Mouse (Mus musculus): Measurements from ENCODE around the gene Myo3a.
"Not testable (repeated sequence)": the region's sequence is repeated elsewhere in the genome, so short reads cannot be mapped to it uniquely, and the experiment has no call there.

Gene Myo3a

DNA sequence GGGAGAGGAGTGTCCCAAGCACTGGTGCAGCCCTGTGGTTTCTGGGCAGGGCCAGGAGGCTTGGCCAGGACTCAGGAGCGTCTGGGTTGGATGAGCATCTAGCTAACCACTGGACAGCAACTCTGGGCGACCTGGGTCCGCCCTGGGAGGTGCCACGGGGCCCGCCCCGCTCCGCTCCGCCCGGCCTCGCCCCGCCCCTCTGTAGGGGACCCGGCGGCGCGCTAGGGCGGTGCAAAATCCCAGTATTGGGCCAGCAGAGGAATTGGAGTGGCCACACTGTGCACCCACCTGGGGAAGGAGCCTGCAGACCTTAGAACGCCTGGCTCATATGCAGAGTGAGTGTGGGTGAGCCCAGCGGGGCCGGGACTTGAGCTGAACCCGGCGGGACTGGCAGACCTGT is at the start of gene Myo3a:
Gene Myo3a (plus strand): TSS at position 196 of the 400 bp plus-strand sequence.
- peak in 1 of 2 experiments; percentile 15 for DNase-seq

- no peak for DNase-seq
These were observed 23.2 kb downstream of the Myo3a start for GRCm38 (mm10) chr2:22250462-22250861.

- DNase-seq = no peak
These were observed 23.7 kb downstream of the Myo3a start for GRCm38 (mm10) chr2:22251045-22251444.

- DNase-seq = no peak
These were observed 28.3 kb downstream of the Myo3a start for GRCm38 (mm10) chr2:22255600-22255999.

GRCm38 (mm10) chr2:22271555-22271954 is 44.3 kb downstream of the Myo3a start:
- DNase-seq = no peak

DNA sequence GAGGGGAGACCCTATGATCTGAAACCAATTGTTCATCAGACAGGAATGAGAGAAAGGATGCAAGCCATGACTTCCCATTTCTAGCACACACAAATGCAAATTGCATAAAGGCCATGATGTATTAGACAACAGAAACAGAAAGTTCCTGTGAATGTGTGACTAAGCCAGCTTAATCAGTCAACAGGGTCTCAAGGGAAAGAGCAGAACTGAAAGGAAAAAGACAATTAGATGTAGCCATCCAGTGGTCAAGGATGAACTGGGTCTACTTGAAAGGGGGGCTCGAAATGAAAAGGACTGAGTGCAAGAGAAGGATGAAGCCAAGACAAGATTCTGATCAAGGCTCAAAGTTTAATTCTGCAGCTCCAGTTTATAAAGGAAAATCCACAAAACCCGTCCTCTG is 58.1 kb downstream of the Myo3a start:
- DNase-seq = no peak

DNA sequence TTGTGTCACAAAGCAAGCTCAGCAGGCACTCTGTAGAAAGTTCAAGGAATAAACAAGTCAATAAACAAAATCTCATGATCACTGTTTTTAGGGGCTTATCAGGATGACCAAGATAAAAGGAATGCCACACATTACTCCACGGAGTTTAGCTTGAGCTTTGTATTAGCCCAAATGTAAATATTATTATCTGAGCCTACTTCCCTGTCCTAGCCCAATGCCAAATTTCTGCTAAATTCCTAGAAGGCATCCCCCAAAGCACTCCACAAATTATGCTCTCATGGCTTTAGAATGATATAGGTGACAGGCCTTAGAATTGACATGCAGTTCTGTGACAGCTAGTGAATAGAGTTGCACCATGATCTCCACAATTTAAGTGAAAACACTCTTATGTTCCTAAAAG is 58.5 kb downstream of the Myo3a start:
- DNase-seq = no peak

DNA sequence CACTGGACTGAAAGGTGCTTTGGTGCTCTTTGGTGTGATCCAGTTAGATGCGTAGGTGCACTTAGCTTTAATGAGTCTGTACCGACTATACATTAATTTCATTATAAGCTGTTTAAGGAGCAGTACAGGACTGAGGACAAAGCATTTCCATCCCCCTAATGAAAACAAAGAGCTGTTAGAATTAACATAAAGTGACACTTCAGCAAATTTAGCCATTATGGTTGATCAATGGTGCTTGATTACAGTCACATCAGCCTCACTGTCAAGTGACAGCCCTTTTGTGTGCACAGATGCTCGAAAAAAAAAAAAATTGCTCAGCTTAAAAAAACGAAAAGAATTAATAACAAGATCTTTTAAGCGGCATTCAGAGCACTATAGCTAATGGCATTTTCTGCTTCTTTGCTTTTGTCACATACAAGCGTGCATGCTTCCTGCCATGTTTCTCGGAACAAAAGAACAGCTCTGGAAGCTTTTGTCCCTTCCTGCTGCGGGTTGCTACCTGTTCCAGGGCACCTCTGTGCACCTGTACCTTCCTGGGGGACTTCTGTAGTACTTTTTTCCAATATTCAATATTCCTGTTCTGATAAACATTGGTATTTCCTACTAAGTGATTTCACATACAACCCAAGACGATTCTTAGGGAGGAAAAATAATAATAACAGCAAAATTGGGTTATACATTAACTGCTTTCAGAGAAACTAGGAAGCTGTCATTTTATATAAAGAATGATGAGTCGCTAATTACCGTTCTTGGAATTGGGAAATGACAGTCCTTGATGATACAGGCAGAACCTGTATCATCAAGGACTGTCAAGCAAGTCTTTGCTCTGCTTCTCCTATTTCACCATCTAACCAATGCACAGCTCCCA is 66.5 kb downstream of the Myo3a start:
- DNase-seq = no peak

DNA sequence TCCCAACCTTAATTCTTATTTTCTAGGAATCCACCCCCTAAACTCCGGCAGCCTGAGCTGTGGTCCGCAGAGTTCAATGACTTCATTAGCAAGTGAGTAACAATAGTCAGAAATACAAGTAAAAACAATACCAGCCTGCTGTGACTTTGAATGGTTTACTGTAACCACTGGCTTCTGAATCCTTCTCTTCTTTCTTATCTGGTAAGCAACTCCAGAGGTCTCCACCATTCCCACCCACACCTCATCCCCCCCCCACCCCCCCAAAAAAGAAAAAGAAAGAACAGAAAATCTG is 67.1 kb downstream of the Myo3a start:
- no peak for DNase-seq

- no peak for DNase-seq
These were observed 70.6 kb downstream of the Myo3a start for GRCm38 (mm10) chr2:22297913-22298312.

DNA sequence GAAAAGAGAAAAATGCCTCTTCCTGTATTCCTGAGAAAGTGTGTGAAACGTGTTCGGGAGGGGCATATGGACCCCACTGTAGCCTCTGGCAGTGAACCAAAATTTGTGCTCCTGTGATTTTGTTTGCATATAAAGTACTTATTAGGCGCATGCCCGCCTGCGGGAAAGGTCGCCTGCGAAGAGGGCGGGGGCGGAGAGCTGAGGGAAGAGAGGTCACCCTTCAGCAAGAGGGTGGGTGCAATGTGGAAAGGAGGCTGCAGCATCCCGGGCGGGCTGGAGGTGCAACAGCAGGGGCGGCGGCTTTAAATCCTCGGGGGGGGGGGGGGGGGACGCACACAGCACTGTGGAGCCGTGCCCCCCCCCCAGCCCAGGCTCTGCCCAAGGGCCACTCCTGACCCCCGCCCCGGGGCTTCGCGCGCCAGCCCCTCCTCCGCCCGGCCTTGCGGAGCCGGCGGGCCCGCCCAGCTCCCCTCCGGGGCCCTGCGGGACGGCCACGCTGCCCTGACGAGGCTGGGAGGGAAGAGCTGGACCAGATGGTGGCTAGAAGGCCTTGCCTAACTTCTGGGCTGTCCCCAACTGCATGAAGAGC is 111.1 kb downstream of the Myo3a start:
- DNase-seq = peak; percentile 5 to 33

GRCm38 (mm10) chr2:22410511-22410910 is 183.2 kb downstream of the Myo3a start:
- DNase-seq = not testable (repeated sequence)

GRCm38 (mm10) chr2:22548421-22548820 is 321.1 kb downstream of the Myo3a start:
- DNase-seq = no peak

DNA sequence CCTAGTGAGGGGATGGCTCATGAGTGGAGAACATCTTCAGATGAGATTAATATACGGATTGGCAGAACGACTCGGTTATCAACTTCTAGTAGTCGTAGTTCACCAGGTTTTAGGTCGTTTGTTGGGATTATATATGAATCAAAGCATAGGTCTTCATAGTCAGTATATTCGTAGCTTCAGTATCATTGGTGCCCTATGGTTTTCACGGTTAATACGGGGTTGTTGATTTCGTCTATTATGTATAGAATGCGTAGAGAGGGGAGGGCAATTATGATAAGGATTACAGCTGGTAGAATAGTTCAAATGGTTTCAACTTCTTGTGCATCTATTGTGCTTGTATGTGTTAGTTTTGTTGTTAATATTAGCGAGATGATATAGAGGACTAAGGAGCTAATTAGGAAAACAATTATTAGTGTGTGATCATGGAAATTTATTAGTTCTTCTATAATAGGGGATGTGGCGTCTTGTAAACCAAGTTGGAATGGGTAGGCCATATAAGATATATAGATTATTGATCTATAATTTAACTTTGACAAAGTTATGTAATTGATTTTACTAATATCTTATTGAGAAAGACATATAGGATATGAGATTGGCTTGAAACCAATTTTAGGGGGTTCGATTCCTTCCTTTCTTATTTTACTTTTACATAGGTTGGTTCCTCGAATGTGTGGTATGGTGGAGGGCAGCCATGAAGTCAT is 360.3 kb downstream of the Myo3a start:
- DNase-seq = not testable (repeated sequence)

- DNase-seq = not testable (repeated sequence)
These were observed 360.9 kb downstream of the Myo3a start for GRCm38 (mm10) chr2:22588170-22588541.

DNA sequence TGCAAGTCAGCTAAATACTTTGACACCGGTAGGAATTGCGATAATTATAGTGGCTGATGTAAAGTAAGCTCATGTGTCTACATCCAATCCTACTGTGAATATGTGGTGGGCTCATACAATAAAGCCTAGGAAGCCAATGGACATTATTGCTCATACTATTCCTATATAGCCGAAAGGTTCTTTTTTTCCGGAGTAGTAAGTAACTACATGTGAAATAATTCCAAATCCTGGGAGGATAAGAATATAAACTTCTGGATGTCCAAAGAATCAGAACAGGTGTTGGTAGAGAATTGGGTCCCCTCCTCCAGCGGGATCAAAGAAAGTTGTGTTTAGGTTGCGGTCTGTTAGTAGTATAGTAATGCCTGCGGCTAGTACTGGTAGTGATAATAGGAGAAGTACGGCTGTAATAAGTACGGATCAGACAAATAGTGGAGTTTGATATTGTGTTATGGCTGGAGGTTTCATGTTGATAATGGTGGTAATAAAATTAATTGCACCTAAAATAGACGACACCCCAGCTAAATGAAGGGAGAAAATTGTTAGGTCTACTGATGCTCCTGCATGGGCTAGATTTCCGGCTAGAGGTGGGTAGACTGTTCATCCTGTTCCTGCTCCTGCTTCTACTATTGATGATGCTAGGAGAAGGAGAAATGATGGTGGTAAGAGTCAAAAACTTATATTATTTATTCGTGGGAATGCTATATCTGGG is 361.5 kb downstream of the Myo3a start:
- DNase-seq = not testable (repeated sequence)

DNA sequence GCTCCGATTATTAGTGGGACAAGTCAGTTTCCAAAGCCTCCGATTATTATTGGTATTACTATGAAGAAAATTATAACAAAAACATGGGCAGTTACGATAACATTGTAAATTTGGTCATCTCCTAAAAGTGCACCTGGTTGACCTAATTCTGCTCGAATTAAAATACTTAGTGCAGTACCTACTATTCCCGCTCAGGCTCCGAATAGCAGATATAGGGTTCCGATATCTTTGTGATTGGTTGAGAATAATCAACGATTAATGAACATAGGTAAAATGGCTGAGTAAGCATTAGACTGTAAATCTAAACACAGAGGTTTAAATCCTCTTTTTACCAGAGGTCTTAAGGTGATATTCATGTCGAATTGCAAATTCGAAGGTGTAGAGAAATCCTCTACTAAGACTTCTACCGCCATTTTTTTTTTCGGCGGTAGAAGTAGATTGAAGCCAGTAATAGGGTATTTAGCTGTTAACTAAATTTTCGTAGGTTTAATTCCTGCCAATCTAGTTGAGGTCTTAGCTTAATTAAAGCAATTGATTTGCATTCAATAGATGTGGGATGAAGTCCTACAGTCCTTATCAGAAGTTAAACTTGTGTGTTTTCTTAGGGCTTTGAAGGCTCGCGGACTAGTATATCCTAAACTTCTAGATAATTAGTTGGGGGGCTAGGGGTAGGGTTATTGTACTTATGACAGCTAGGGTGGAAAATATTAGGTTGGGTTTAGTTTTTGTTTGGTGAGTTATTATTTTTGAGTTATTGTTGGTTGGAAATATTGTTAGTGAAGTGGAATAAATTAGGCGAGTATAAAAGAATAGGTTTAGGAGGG is 362.3 kb downstream of the Myo3a start:
- not testable (repeated sequence) for DNase-seq

DNA sequence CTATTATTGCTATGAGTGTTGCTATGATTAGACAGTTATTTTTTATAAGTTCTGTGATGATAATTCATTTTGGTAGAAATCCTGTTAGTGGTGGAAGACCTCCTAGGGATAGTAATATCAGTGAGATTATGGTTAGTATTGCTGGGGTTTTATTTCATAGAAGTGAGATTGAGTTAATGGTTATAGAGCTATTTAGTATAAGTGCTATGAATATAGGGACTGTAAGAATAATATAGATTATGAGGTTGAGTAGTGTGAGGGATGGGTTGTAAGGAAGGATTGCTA is 362.8 kb downstream of the Myo3a start:
- no peak for DNase-seq

- no peak for DNase-seq
These were observed 390.6 kb downstream of the Myo3a start for GRCm38 (mm10) chr2:22617951-22618350.

GRCm38 (mm10) chr2:22619416-22619815 is 392.1 kb downstream of the Myo3a start:
- DNase-seq = no peak

GRCm38 (mm10) chr2:22620030-22620429 is 392.7 kb downstream of the Myo3a start:
- no peak for DNase-seq

GRCm38 (mm10) chr2:22620534-22620933 is 393.2 kb downstream of the Myo3a start:
- no peak for DNase-seq

Data from lung, postnatal 4 days (tissue).